Mouse (Mus musculus) embryo, embryonic 9.5 days (tissue): ENCODE measurements at regions not wholly inside any gene's neighbourhood (a gene's known extent, or its start where the extent isn't known, plus 50 kb on each side); places are given as distances from the start of the nearest gene placed in this dataset.

Source experiments
- DNase-seq: peaks from one replicate; pipeline ENCODE4 v3.0.0-alpha.2; 2017; ENCODE audit errors: extremely low spot score

DNA sequence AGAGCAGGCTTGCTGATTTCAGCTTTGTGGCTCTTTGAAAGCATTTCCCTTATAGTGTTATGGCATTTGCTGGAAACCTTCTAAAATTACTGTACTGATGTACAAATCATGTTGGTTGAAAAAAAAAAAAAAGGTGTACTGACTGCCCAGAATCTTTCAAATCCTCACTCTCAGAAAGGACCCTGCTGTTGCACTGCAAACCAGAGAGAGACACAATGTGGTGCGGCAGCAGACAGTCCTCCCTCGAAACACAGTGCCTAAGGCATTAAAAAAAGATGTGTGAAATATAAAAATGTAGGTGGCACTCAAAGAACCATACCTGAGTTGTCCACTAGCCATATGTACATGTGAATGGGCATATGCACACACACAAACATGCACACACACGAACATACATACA is 128.3 kb downstream of the Actr3 start:
- DNase-seq = no peak

DNA sequence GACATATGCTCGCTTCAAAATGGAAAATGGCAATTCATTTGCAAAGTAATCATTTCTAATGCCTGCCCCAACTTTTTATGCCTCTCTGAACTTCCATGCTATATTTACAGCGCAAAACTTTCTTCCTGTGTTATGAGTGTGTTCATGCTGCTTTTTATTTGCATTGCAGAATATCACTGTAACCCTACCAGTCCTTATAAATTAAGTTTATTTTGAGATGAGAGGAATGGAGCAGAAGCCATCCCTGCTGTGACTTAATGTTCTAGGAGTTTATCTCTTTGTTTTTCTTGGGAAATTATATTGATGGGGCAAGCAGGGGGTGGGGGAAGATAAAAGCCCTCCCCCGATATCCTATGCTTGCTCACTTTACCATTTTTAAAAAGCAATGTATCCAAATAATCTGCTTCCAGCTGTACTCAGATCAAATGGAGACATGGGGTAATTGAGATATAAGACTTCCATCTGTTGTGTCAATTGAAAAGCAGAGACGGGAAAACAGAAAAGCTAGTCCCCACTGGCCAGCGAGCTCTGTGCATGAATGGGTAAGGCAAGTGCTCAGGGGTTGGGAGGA is 136.9 kb downstream of the Actr3 start:
- no peak for DNase-seq

DNA sequence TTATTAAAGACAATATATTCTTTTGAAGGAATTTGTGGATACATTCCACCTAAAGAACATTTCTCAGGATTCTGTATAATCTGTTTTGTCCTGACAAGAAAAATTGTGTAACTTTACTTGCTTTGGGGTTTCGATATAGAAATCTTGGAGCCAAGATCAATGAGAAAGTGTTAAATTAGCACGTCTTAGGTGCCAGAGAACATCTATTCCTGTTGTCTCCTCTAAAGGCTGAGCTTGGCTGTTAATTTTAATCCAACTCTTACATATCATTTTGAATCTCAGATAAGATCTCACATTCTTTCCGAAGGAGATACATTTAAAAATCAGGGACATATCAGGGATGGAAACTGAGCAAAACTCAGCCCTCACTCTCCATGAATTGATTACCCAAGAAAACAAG is 139.9 kb downstream of the Actr3 start:
- no peak for DNase-seq

DNA sequence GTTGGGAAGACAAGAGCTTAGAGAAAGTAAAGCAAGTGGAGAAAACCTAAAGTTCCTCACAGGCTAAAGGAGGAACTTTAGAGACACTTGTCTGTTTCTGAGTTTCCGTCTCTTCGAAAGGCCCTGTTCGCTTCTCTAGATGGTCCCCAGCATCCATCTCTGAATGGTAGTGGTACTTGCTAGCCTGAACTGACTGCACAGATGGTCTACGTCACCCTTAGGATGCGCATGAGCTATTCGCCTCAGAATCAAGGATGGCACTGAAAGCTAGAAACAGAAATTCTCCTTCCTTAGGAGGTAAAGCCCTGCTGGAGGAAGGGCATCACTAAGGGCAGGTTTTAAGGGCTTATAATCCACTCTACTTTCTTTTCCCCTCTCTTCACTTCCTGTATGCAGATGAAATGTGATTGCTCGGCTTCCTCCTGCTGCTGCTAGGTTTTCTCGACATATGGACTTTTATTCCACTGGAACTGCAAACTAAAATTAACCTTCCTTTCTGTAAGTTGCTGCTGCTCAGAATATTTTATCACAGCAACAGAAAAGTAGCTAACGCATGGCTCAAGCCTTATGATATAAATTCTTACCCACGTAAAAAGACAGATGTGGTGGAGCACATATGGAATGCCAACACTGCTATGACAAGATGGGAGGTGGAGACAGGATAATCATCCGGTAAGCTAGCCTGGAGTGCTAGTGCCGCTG is 145.1 kb downstream of the Actr3 start:
- DNase-seq = no peak

- DNase-seq = no peak
Observed at GRCm38 (mm10) chr1:125286347-125286746, 149.2 kb downstream of the Actr3 start.

DNA sequence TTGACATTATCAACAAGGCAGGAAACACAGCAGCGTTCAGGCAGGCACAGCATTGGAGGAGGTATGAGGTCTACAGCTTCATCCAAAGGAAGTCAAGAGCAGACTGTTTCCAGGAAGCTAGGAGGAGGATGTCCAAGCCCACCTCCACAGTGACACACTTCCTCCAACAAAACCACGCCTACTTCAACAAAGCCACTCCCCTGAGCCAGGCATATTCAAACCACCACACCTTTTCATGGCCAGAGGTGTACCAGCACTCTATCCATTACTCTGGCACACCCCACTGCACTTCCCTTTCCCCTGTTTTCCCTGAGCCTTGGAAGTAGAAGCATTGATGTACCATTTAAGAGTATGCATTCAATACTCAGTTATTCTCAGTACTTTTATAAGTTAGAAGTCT is 150.8 kb downstream of the Actr3 start:
- DNase-seq = no peak

- DNase-seq = no peak
Observed at GRCm38 (mm10) chr1:125273752-125274151, 161.8 kb downstream of the Actr3 start.

- no peak for DNase-seq
Observed at GRCm38 (mm10) chr1:125263684-125264083, 171.8 kb downstream of the Actr3 start.

DNA sequence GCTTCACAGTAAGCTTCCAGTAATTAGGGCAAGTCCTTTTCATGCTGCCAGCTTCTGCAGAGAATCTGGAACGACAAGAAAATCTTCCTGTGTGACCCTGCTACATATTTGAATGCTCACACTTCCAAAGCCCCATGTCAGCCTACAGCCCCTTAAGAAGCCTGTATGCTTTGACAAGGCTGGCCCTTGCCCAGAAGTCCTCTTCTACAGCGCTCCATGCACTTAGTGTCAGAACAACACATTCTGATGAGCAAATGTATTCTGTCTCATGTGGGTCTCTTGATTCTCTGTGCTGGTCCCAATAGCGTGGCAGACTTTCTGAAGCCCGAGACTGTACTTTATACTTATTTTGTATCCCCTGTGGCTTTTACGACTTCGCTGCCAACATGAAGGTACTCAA is 172.5 kb downstream of the Actr3 start:
- no peak for DNase-seq

- DNase-seq = no peak
Observed at GRCm38 (mm10) chr1:125242345-125242744, 193.2 kb downstream of the Actr3 start.

GRCm38 (mm10) chr1:125241717-125242116 is 193.8 kb downstream of the Actr3 start:
- DNase-seq = no peak

GRCm38 (mm10) chr1:125237595-125237988 is 197.9 kb downstream of the Actr3 start:
- no peak for DNase-seq

- DNase-seq = no peak
Observed at GRCm38 (mm10) chr1:125236948-125237594, 198.5 kb downstream of the Actr3 start.

- DNase-seq = no peak
Observed at GRCm38 (mm10) chr1:125234747-125235146, 200.8 kb downstream of the Actr3 start.

DNA sequence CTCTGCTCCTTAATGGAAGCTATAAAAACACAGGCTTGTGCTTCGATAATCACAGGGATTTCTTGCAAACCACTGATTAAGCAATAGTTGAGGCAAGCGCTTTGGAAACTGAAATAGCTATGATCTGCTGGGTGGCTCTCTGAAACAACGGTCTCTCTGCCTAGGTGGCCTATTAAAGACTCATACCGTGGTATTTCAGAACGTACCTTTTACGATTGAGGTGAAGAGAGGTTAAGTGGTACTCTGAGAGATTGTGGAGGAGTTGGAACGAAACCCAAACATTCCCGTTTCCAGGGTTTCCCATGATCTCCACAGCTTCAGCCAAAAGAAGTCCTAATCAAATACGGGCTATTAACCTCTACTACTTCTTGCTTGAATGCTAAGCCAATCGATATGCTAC is 212.2 kb downstream of the Actr3 start:
- no peak for DNase-seq

DNA sequence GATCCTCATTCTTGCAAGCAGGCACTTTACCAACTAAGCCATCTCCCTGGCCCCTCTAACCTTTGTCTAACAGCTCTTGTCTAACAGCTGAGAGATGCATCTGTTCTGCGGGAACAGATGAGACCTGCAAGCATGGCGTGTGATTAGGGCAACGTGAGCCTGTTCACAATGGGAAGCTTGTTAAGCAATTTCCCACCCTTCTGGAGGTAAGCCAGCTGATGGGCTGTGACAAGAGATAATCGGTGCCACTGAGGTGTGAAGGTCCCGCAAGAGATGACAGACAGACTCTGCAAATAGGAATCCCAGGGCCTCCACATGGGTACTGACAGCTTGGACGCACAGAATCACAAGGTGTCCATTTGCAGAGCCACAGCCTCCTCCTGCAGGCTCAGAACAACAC is 219.3 kb downstream of the Actr3 start:
- no peak for DNase-seq

- no peak for DNase-seq
Observed at GRCm38 (mm10) chr1:125187091-125187490, 248.4 kb downstream of the Actr3 start.

- DNase-seq = no peak
Observed at GRCm38 (mm10) chr1:125176124-125176937, 259.2 kb downstream of the Actr3 start.

DNA sequence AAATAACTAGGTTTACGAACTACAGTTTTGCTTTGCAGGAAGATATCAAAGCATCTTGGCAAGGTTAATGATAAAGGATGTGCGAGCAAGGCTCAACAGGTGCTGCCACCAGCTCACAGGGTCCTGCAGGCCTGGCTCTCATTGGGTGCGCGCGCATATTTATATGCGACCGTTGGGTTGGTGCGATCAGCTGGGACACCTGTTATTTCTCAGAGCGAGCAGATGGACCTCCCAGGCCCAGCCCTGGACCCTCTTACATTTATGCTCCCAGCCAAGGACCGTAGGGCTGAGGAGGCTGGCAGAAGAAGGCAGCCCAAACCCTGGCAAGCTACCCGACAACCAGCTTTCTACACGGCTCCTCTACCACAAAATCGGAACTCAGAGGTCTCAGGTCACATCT is 260.8 kb downstream of the Actr3 start:
- DNase-seq = no peak

GRCm38 (mm10) chr1:125172474-125172873 is 263.1 kb downstream of the Actr3 start:
- DNase-seq = no peak

DNA sequence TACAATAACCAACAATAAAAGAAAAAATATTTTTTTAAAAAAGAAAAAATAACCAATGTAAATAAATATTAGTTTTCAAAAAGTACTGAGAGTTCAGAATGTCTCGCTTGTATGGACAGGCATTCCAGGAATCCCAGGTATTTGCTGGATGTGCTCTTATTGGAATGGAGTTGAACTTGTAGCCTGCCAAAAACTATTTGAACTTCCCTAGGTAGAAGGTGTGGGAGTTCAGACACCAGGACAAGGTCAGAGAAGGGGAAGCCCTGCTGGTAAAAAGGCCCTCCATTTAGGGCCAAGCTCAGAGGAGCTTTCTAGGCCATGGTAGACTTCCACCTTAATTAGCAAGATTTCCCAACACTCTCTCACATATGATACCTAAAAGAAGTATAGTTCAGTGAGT is 270.3 kb downstream of the Actr3 start:
- DNase-seq = no peak

- no peak for DNase-seq
Observed at GRCm38 (mm10) chr1:125158481-125158880, 277.0 kb downstream of the Actr3 start.

- no peak for DNase-seq
Observed at GRCm38 (mm10) chr1:125156093-125156492, 279.4 kb downstream of the Actr3 start.
